Mouse (Mus musculus) limb, embryonic 14.5 days (tissue): ENCODE measurements at regions not wholly inside any gene's neighbourhood (a gene's known extent, or its start where the extent isn't known, plus 50 kb on each side); places are given as distances from the start of the nearest gene placed in this dataset.

Experiments
- ATAC-seq: fragments of 200-750 bp; cut with Nextera tagmentation; 2 replicates; pipeline ENCODE4 v1.8.0; 2017; ENCODE audit warnings: low read depth, moderate number of reproducible peaks, moderate TSS enrichment; ENCODE audit not compliant: low FRiP score
- DNase-seq: peaks from one replicate; pipeline ENCODE4 v3.0.0-alpha.2; 2015; ENCODE audit warnings: low spot score
- H3K27ac ChIP-seq: fragments of 300-500 bp; sonication (generic); replicated peaks from 2 replicates; pipeline ENCODE4 v1.5.1; 2014; ENCODE audit warnings: low read depth, mild to moderate bottlenecking, low read length, moderate library complexity, mixed read lengths
- H3K27me3 ChIP-seq: fragments of 300-500 bp; sonication (generic); 2 replicates; pipeline ENCODE4 v1.6.1; 2014; ENCODE audit warnings: low read length, mixed read lengths; ENCODE audit not compliant: control insufficient read depth, insufficient read depth
- H3K36me3 ChIP-seq: fragments of 300-500 bp; sonication (generic); 2 replicates; pipeline ENCODE4 v1.6.1; 2014; ENCODE audit warnings: mild to moderate bottlenecking, low read length, moderate library complexity, mixed read lengths; ENCODE audit not compliant: control insufficient read depth, insufficient read depth
- H3K4me1 ChIP-seq: fragments of 300-500 bp; sonication (generic); 2 replicates; pipeline ENCODE4 v1.6.1; 2014; ENCODE audit warnings: antibody characterized with exemption, low read length, mixed read lengths; ENCODE audit not compliant: control insufficient read depth, insufficient read depth
- H3K4me2 ChIP-seq: fragments of 300-500 bp; sonication (generic); replicated peaks from 2 replicates; pipeline ENCODE4 v1.6.1; 2014; ENCODE audit warnings: low read depth, mild to moderate bottlenecking, low read length, moderate library complexity; ENCODE audit not compliant: severe bottlenecking
- H3K4me3 ChIP-seq: fragments of 300-500 bp; sonication (generic); replicated peaks from 2 replicates; pipeline ENCODE4 v1.5.1; 2014; ENCODE audit warnings: low read length
- H3K9ac ChIP-seq: fragments of 300-500 bp; sonication (generic); 2 replicates; pipeline ENCODE4 v1.6.1; 2014; ENCODE audit warnings: mild to moderate bottlenecking, low read depth, low read length, moderate library complexity; ENCODE audit not compliant: severe bottlenecking
- H3K9me3 ChIP-seq: fragments of 300-500 bp; sonication (generic); 2 replicates; pipeline ENCODE4 v1.6.1; 2016; ENCODE audit warnings: low read length; ENCODE audit not compliant: control insufficient read depth
- POLR2A ChIP-seq: fragments of 200-500 bp; IDR thresholded peaks from 2 replicates; pipeline ENCODE4 v1.8.0; 2012; ENCODE audit warnings: inconsistent platforms, mild to moderate bottlenecking, moderate library complexity, borderline replicate concordance; ENCODE audit not compliant: insufficient read depth, insufficient read length; ENCODE audit errors: extremely low read depth
- WGBS: fragments of 180-500 bp; shearing (Covaris S2); extraction: QIAGEN DNeasy Blood & Tissue Kit; methylation state at CpG from one replicate; pipeline ENCODE4 v1.1.7; 2014; 5-methylcytosine and 5-hydroxymethylcytosine counted together

- WGBS, result 42% methylated on average over 7 of the region's 7 CpGs
- H3K4me2 ChIP-seq, result no peak overlapping the region
- TF ChIP-seq POLR2A, result no peak
- H3K4me3 ChIP-seq, result no peak overlapping the region
- H3K9ac ChIP-seq, result no peak overlapping the region
- no peaks in the 10 kb centered on the region for H3K27me3 ChIP-seq
- DNase-seq, result no peak
- no peak overlapping the region for H3K27ac ChIP-seq
- H3K36me3 ChIP-seq, result no peaks in the 10 kb centered on the region
- peaks cover 8% of the 10 kb centered on the region; the same call in 1 of the 2 replicates for H3K4me1 ChIP-seq
- no peak for ATAC-seq
- no peaks in the 10 kb centered on the region for H3K9me3 ChIP-seq
Observed at GRCm38 (mm10) chr3:129386522-129386921, 54.0 kb upstream of the Enpep start.

GRCm38 (mm10) chr3:129390506-129390905, 58.0 kb upstream of the Enpep start:
- Histone ChIP-seq H3K27me3 (no peaks in the 10 kb centered on the region), H3K4me3 (no peak overlapping the region), H3K27ac (no peak overlapping the region), H3K9me3 (no peaks in the 10 kb centered on the region), H3K36me3 (no peaks in the 10 kb centered on the region), H3K4me2 (no peak overlapping the region), H3K4me1 (peaks cover 8% of the 10 kb centered on the region; the same call in 1 of the 2 replicates), H3K9ac (no peak overlapping the region)
- WGBS, result 94% methylated on average over 11 of the region's 11 CpGs
- DNase-seq, result no peak
- no peak for TF ChIP-seq POLR2A
- ATAC-seq, result no peak

GRCm38 (mm10) chr3:129391888-129392813, 59.6 kb upstream of the Enpep start:
- H3K27me3 ChIP-seq, result no peaks in the 10 kb centered on the region
- no peak overlapping the region for H3K9ac ChIP-seq
- TF ChIP-seq POLR2A, result no peak
- 59% methylated on average over 13 of the region's 14 CpGs for WGBS
- no peaks in the 10 kb centered on the region for H3K36me3 ChIP-seq
- no peak for DNase-seq
- no peak overlapping the region for H3K27ac ChIP-seq
- H3K4me1 ChIP-seq, result peaks cover 5% of the 10 kb centered on the region; the same call in 1 of the 2 replicates
- H3K9me3 ChIP-seq, result no peaks in the 10 kb centered on the region
- no peak overlapping the region for H3K4me2 ChIP-seq
- no peak overlapping the region for H3K4me3 ChIP-seq
- ATAC-seq, result no peak

DNA sequence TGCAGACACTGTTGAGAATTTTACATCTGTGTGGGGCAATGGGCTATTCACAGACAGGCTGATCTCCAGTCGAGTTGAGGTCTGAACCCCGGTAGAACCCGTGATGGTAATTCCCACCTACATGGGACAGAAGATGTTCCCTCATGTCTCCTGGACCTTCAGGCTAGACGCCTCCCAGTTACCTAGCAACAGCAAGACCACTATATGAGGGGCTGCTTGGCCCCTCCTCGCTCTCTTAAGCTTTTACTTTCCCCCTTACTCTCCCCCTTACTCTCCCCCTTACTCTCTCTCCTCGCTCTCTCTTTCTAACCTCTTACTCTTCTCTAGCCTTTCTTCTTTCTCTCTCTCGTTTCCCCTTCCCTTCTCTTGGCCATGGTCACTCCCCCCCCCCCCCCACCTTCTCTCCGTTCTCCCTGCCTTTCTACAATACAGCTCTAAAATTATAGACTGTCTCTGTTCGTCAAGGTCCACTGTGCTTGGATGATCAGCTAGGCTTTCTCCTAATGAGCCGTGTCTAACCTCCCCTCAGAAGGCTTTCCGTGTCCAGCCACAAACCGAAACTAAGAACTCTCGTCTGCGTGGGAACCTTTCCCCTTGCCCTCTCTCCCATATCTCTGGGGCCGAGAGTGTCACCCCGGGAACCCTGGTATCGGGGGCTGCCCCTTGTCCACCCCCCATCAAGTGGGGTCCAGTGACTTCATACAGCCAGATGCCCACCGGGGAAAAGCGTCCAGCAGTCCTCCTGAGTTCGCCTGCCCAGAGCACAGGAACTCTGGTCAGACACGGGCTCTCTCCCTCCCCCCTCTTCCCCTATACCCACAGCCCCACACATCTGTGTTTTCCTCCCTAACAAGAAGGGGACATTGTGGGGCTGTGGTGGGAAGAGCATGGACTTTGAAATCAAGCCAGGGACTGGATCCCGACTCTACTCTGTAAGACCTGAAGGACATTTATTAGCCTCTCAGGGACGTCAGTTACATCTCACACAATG, 60.6 kb upstream of the Enpep start:
- DNase-seq (no peak), ATAC-seq (no peak)
- no peaks in the 10 kb centered on the region for H3K9me3 ChIP-seq
- 0 out of 2 replicates have a peak, but pooled peaks cover 5% of the 10 kb centered on the region for H3K4me1 ChIP-seq
- H3K9ac ChIP-seq, result no peak overlapping the region
- no peak for TF ChIP-seq POLR2A
- no peak overlapping the region for H3K4me3 ChIP-seq
- H3K27me3 ChIP-seq, result no peaks in the 10 kb centered on the region
- H3K27ac ChIP-seq, result no peak overlapping the region
- 77% methylated on average over 23 of the region's 23 CpGs for WGBS
- H3K36me3 ChIP-seq, result no peaks in the 10 kb centered on the region
- H3K4me2 ChIP-seq, result no peak overlapping the region

DNA sequence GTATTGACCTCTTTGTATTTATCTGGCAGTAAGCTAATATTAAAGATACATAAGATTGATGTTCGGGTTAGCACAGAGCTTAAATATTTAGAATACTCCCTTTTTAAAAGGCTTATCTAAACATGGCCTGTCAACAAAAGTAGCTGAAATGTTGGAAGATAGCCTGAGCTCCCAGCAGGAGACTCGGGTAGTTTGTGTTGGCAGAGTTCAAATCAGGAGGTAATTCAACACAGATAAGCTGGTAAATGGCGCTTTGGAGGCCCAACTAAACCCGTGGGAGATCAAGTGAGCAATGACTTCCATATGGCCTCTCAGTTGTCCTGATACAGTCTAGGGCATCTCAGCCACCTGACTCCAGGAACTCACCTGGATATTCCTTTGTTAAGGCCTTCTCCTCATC, 65.0 kb upstream of the Enpep start:
- 51% methylated on average over 4 of the region's 4 CpGs for WGBS
- Histone ChIP-seq H3K27ac (no peak overlapping the region), H3K4me2 (no peak overlapping the region), H3K9ac (no peak overlapping the region), H3K4me3 (no peak overlapping the region), H3K27me3 (no peaks in the 10 kb centered on the region), H3K4me1 (no peaks in the 10 kb centered on the region), H3K9me3 (0 out of 2 replicates have a peak, but pooled peaks cover 3% of the 10 kb centered on the region), H3K36me3 (no peaks in the 10 kb centered on the region)
- no peak for ATAC-seq
- no peak for DNase-seq
- no peak for TF ChIP-seq POLR2A
